Mouse (Mus musculus) stomach, postnatal 0 days (tissue): ENCODE results near the gene Dpp7.

ENCODE experiments used
- CTCF ChIP-seq: IDR thresholded peaks from 2 replicates; pipeline ENCODE4 v1.5.1; 2016; ENCODE audit warnings: antibody characterized with exemption, low read depth, mild to moderate bottlenecking, moderate library complexity
- EP300 ChIP-seq: optimal IDR thresholded peaks from 2 replicates; pipeline ENCODE3; 2016; ENCODE audit warnings: antibody characterized with exemption

GRCm38 (mm10) chr2:25310180-25310579 is 46.0 kb downstream of the Dpp7 start:
- no peak for TF ChIP-seq CTCF
- TF ChIP-seq EP300 = no peak
